15 mouse cellular contexts compared by ENCODE assay signal in the genomic region with DNA sequence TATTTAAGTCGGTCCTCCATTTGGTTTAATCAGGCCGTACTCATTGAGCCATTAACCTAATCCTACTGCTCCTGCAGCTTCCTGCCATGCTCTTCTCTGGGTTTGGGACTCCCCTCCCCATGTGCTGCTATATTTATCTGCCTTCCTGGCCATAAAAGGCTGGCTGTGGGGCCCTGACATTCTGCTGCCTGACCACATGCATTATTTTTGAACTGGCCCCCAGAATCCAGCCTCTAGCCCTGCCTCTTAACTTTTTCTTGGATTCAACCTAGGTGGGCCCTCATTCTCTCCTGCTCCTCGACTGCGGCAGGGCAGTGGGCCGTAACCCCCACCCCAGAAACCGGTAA. TPM values are rescaled to one million over a fixed set of nuclear protein-coding genes. Genes with fewer than 3 reads are reported as not detected.
DNase-seq lines count a peak whose midpoint lies in the region; ATAC-seq and TF ChIP-seq lines count a peak whose summit lies in the region.
"Had no signal": no experiment of that assay in that cellular context is flagged by ENCODE, and none has a peak within 500 bp of the region (broad histone marks: within the 10 kb centered on the region; RNA-seq: fewer than 3 reads in every experiment).

No protein-coding gene starts in this region.

- no peaks in the 10 kb centered on the region for H3K36me3 ChIP-seq in lung, embryonic 14.5 days (ENCODE audit: insufficient read depth)
- H3K36me3 ChIP-seq in heart, postnatal 0 days (replicated peaks; ENCODE audit: control insufficient read depth, insufficient read depth, low read length) = peaks cover 7% of the 10 kb centered on the region
- H3K36me3 ChIP-seq: hindbrain, embryonic 12.5 days; neural tube, embryonic 15.5 days had no signal

- ATAC-seq in lung, embryonic 14.5 days (ENCODE audit: insufficient read depth) = no peak
- peak; percentile 81 for ATAC-seq in heart, postnatal 0 days (ENCODE audit: insufficient read depth, low read depth)
- ATAC-seq: forebrain, postnatal 0 days had no signal

- no peaks in the 10 kb centered on the region for H3K9me3 ChIP-seq in lung, embryonic 14.5 days (ENCODE audit: low read depth, low read length)
- no peaks in the 10 kb centered on the region for H3K9me3 ChIP-seq in heart, postnatal 0 days (replicated peaks; ENCODE audit: control insufficient read depth, low read length)
- H3K9me3 ChIP-seq: hindbrain, embryonic 12.5 days; neural tube, embryonic 15.5 days had no signal

- H3K4me2 ChIP-seq in lung, embryonic 14.5 days = peak overlapping the region; percentile 20; the same call in 1 of the 2 replicates
- peak overlapping the region; percentile 74 for H3K4me2 ChIP-seq in heart, postnatal 0 days (ENCODE audit: low read depth, low read length)
- H3K4me2 ChIP-seq: hindbrain, embryonic 12.5 days; neural tube, embryonic 15.5 days had no signal

- peak overlapping the region; percentile 61 for H3K27ac ChIP-seq in lung, embryonic 14.5 days (ENCODE audit: low read depth)
- peak overlapping the region; percentile 99 for H3K27ac ChIP-seq in heart, postnatal 0 days (ENCODE audit: low read depth)
- H3K27ac ChIP-seq: hindbrain, embryonic 12.5 days; neural tube, embryonic 15.5 days had no signal

- peak; percentile 10 for DNase-seq in embryo, embryonic 10.5 days (ENCODE audit: low spot score)
- DNase-seq in embryo, embryonic 10 days (ENCODE audit: low spot score) = no peak
- DNase-seq in lung, embryonic 14.5 days = peak; percentile 12
- no peak for DNase-seq in lung, postnatal 36 days
- DNase-seq in heart, postnatal 0 days (ENCODE audit: low spot score) = peak; percentile 88
- DNase-seq in skeletal muscle tissue, adult 2 months (ENCODE audit: low read depth, low spot score) = peak; percentile 75
- no peak for DNase-seq in right cerebral cortex, postnatal 10 days (ENCODE audit: low spot score in 2 of 2)
- no peak for DNase-seq in frontal cortex, postnatal 10 days (ENCODE audit: low spot score in 2 of 2)
- DNase-seq: forebrain, postnatal 0 days; kidney, postnatal 36 days; midbrain, embryonic 14.5 days; right cerebral cortex, postnatal 4 days; thymus, postnatal 4 days had no signal

- peak overlapping the region; percentile 44 for H3K9ac ChIP-seq in lung, embryonic 14.5 days
- peak overlapping the region; percentile 79 for H3K9ac ChIP-seq in heart, postnatal 0 days (replicated peaks; ENCODE audit: low read depth, low read length)
- H3K9ac ChIP-seq: forebrain, postnatal 0 days; hindbrain, embryonic 12.5 days; neural tube, embryonic 15.5 days had no signal

- TF ChIP-seq CTCF in lung, embryonic 14.5 days (IDR thresholded peaks at IDR 0.05; ENCODE audit: low read depth) = no peak
- TF ChIP-seq CTCF in heart, postnatal 0 days (IDR thresholded peaks at IDR 0.05; ENCODE audit: low read depth) = no peak

- H3K27me3 ChIP-seq in lung, embryonic 14.5 days (ENCODE audit: insufficient read depth, low read length) = no peaks in the 10 kb centered on the region
- no peaks in the 10 kb centered on the region for H3K27me3 ChIP-seq in heart, postnatal 0 days (ENCODE audit: control insufficient read depth, insufficient read depth, low read length)
- H3K27me3 ChIP-seq: hindbrain, embryonic 12.5 days; neural tube, embryonic 15.5 days had no signal

- H3K4me3 ChIP-seq in lung, embryonic 14.5 days (ENCODE audit: low read depth, low read length) = peak overlapping the region; percentile 16; the same call in 1 of the 2 replicates
- peak overlapping the region; percentile 58 for H3K4me3 ChIP-seq in heart, postnatal 0 days (ENCODE audit: low read depth, low read length)
- H3K4me3 ChIP-seq: hindbrain, embryonic 12.5 days; neural tube, embryonic 15.5 days had no signal

- peak; percentile 85 for TF ChIP-seq EP300 in heart, postnatal 0 days (IDR thresholded peaks at IDR 0.05; ENCODE audit: low read depth)

- WGBS in lung, embryonic 14.5 days = 21% methylated on average over 6 of the region's 6 CpGs
- WGBS in heart, postnatal 0 days = 12% methylated on average over 6 of the region's 6 CpGs

- peaks cover 8% of the 10 kb centered on the region; the same call in 1 of the 2 replicates for H3K4me1 ChIP-seq in lung, embryonic 14.5 days (ENCODE audit: insufficient read depth)
- H3K4me1 ChIP-seq in heart, postnatal 0 days (ENCODE audit: control insufficient read depth, insufficient read depth) = peaks cover 21% of the 10 kb centered on the region

RNA-seq across cellular contexts. Expression of a gene that starts 16.6 kb away (rescaled TPM):
- 637 and 655 TPM in 2 replicates for polyA plus RNA-seq in lung, embryonic 14.5 days (2014; fragmentation: Nextera tagmentation; extraction: Ambion mirVana)
- 429 and 487 TPM in 2 replicates for total RNA-seq in heart, postnatal 0 days (2014; rRNA removed; ENCODE audit: low replicate concordance)
- 773 and 817 TPM in 2 replicates for polyA plus RNA-seq in heart, postnatal 0 days (2015; fragmentation: Nextera tagmentation; extraction: Ambion mirVana)

RNA-seq across cellular contexts. Expression of a gene that starts 16.8 kb away (rescaled TPM):
- 5.7 and 7.6 TPM in 2 replicates for polyA plus RNA-seq in lung, embryonic 14.5 days (2014; fragmentation: Nextera tagmentation; extraction: Ambion mirVana)
- 392 and 459 TPM in 2 replicates for total RNA-seq in heart, postnatal 0 days (2014; rRNA removed; ENCODE audit: low replicate concordance)
- polyA plus RNA-seq in heart, postnatal 0 days (2015; fragmentation: Nextera tagmentation; extraction: Ambion mirVana) = 214 and 238 TPM in 2 replicates

Comparison
In these comparisons a context has a peak if more than half of its experiments do, and no peak if none do; other contexts are left out.
1. DNase-seq: peak in embryo, embryonic 10.5 days (single experiment), lung, embryonic 14.5 days (single experiment), heart, postnatal 0 days (single experiment) and skeletal muscle tissue, adult 2 months (single experiment); none in embryo, embryonic 10 days (single experiment), lung, postnatal 36 days (single experiment), right cerebral cortex, postnatal 10 days (0 of 2) and frontal cortex, postnatal 10 days (0 of 2).
2. RNA of a gene that starts 16.8 kb away (polyA plus RNA-seq): 214 to 238 TPM in heart, postnatal 0 days; 5.7 to 7.6 TPM in lung, embryonic 14.5 days; every median in the first group is over 10 times any median in the second.